Mouse (Mus musculus) gastrocnemius, adult 8-10 months (tissue): ENCODE measurements around the gene Serpinc1. TPM values are rescaled to one million over a fixed set of nuclear protein-coding genes. Genes with fewer than 3 reads are reported as not detected.

ENCODE experiments used
- DNase-seq, 2 experiments: peaks; one replicate each; pipeline ENCODE4 v3.0.0; 2022; ENCODE audit warnings: low spot score in 2 of 2
- total RNA-seq, 4 experiments: library from RNA; stranded (reverse); gene quantifications; 2 replicates each; pipeline ENCODE4 v1.2.4; 2022

Serpinc1 gene
- total RNA-seq, 4 experiments from 2014 or later, result 0.70 to 1.6 TPM; not detected in 2

GRCm38 (mm10) chr1:161046972-161047371, 68.6 kb downstream of the Serpinc1 start:
- DNase-seq, result no peak

Other genes starting within 250 kb of the Serpinc1 start
- gene Rabgap1l, start 185.4 kb upstream of the Serpinc1 start, total RNA-seq, result 10 to 100 TPM in 2 of 4 experiments, 1 to 10 TPM in 2; 7.3 to 13.5 (median 11.4) TPM
- gene Rc3h1, start 72.2 kb upstream of the Serpinc1 start, total RNA-seq, result 10 to 100 TPM; 18.3 to 30.0 (median 24.9) TPM
- gene Zbtb37, start 56.3 kb downstream of the Serpinc1 start, total RNA-seq, result 10 to 100 TPM in 2 of 4 experiments, 1 to 10 TPM in 2; 6.5 to 15.4 (median 9.2) TPM
- gene Dars2, start 92.1 kb downstream of the Serpinc1 start, total RNA-seq, result 10 to 100 TPM; 12.0 to 19.4 (median 15.6) TPM
- under 1 TPM; 0.34 to 0.74 (median 0.41) TPM for gene Cenpl, start 92.1 kb downstream of the Serpinc1 start, total RNA-seq
- gene Klhl20, start 152.9 kb downstream of the Serpinc1 start, total RNA-seq, result 10 to 100 TPM in 2 of 4 experiments, 1 to 10 TPM in 2; 7.5 to 10.3 (median 9.1) TPM
- gene Ankrd45, start 164.1 kb downstream of the Serpinc1 start, total RNA-seq, result not detected
- not detected for gene Tex50, start 180.7 kb downstream of the Serpinc1 start, total RNA-seq